Mouse (Mus musculus) olfactory bulb, adult 2 months (tissue): ENCODE data around the gene Taf6.

Source experiments
- CTCF ChIP-seq: fragments of 200-500 bp; IDR thresholded peaks from 2 replicates; pipeline ENCODE4 v1.5.1; 2012; ENCODE audit warnings: low read depth, mild to moderate bottlenecking, low read length, moderate library complexity; ENCODE audit not compliant: insufficient read depth
- POLR2A ChIP-seq: fragments of 200-500 bp; IDR thresholded peaks from 2 replicates; pipeline ENCODE4 v1.6.1; 2012; ENCODE audit warnings: mild to moderate bottlenecking, low read depth, low read length, moderate library complexity; ENCODE audit not compliant: insufficient read depth

- TF ChIP-seq CTCF (no peak), POLR2A (no peak)
Observed at GRCm38 (mm10) chr5:138207873-138208272, 20.6 kb upstream of the Taf6 start.
